Mouse (Mus musculus) inflammation-experienced regulatory T-cells, adult 6 months (primary cell): ENCODE results near the gene Mrpl40. TPM values are rescaled to one million over a fixed set of nuclear protein-coding genes. Genes with fewer than 3 reads are reported as not detected.
"Not testable (repeated sequence)": the region's sequence is repeated elsewhere in the genome, so short reads cannot be mapped to it uniquely, and the experiment has no call there.

Experiments
- ATAC-seq: one replicate; pipeline ENCODE4 v1.8.0; 2017
- polyA plus RNA-seq, 3 experiments: library from polyadenylated mRNA; unstranded; fragments of 100-300 nt; shearing (Covaris generic); gene quantifications; one replicate each; pipeline ENCODE4 v1.2.1; 2017

Gene Mrpl40
- polyA plus RNA-seq, result 100 to 1,000 TPM in 1 of 3 experiments, 10 to 100 TPM in 2; 83.3 to 106 (median 88.3) TPM

- ATAC-seq, result peak; percentile 74
Observed at GRCm38 (mm10) chr16:18876442-18877308, at the start of gene Mrpl40, which contains the start of gene Hira. Gene Mrpl40, minus strand, starts transcription at chr16:18876862. Gene Hira, plus strand, starts transcription at chr16:18877037.

- ATAC-seq, result no peak
Observed at GRCm38 (mm10) chr16:18921771-18922170, 45.1 kb upstream of the Mrpl40 start.

GRCm38 (mm10) chr16:18916064-18916463 is 39.4 kb upstream of the Mrpl40 start:
- no peak for ATAC-seq

- peak; percentile 48 for ATAC-seq
Observed at GRCm38 (mm10) chr16:18905648-18906047, 29.0 kb upstream of the Mrpl40 start.

GRCm38 (mm10) chr16:18896429-18896828 is 19.8 kb upstream of the Mrpl40 start:
- no peak for ATAC-seq

- ATAC-seq, result no peak
Observed at GRCm38 (mm10) chr16:18895249-18895648, 18.6 kb upstream of the Mrpl40 start.

- ATAC-seq, result no peak
Observed at GRCm38 (mm10) chr16:18893840-18894372, 17.2 kb upstream of the Mrpl40 start.

GRCm38 (mm10) chr16:18884044-18884443 is 7.4 kb upstream of the Mrpl40 start:
- ATAC-seq, result no peak

GRCm38 (mm10) chr16:18878091-18878720 is 1.5 kb upstream of the Mrpl40 start:
- peak; percentile 5 for ATAC-seq

- peak; percentile 37 for ATAC-seq
Observed at GRCm38 (mm10) chr16:18877386-18878090, 876 bp upstream of the Mrpl40 start.

GRCm38 (mm10) chr16:18876091-18876441 is 596 bp downstream of the Mrpl40 start:
- no peak for ATAC-seq

- not testable (repeated sequence) for ATAC-seq
Observed at GRCm38 (mm10) chr16:18870495-18870894, 6.2 kb downstream of the Mrpl40 start.

GRCm38 (mm10) chr16:18860186-18860585 is 16.5 kb downstream of the Mrpl40 start:
- no peak for ATAC-seq

GRCm38 (mm10) chr16:18858551-18858950 is 18.1 kb downstream of the Mrpl40 start:
- peak; percentile 48 for ATAC-seq

- not testable (repeated sequence) for ATAC-seq
Observed at GRCm38 (mm10) chr16:18849521-18850190, 27.0 kb downstream of the Mrpl40 start.

GRCm38 (mm10) chr16:18846301-18846820 is 30.3 kb downstream of the Mrpl40 start:
- ATAC-seq, result no peak

GRCm38 (mm10) chr16:18838346-18838745 is 38.3 kb downstream of the Mrpl40 start:
- ATAC-seq, result no peak

GRCm38 (mm10) chr16:18836468-18837208 is 40.0 kb downstream of the Mrpl40 start, which contains the start of the genes 2510002D24Rik and Gm28539:
Gene 2510002D24Rik, plus strand, starts transcription at chr16:18836578.
Gene Gm28539, plus strand, starts transcription at chr16:18836584.
- peak; percentile 98 for ATAC-seq

GRCm38 (mm10) chr16:18836073-18836467 is 40.6 kb downstream of the Mrpl40 start:
- ATAC-seq, result peak; percentile 23

- no peak for ATAC-seq
Observed at GRCm38 (mm10) chr16:18833486-18833885, 43.2 kb downstream of the Mrpl40 start.

GRCm38 (mm10) chr16:18829102-18829501 is 47.6 kb downstream of the Mrpl40 start:
- no peak for ATAC-seq
